Mouse (Mus musculus) midbrain, embryonic 10.5 days (tissue): Measurements from ENCODE around the gene Gtf2h2. TPM values are rescaled to one million over a fixed set of nuclear protein-coding genes. Genes with fewer than 3 reads are reported as not detected.
"Not testable (repeated sequence)": the region's sequence is repeated elsewhere in the genome, so short reads cannot be mapped to it uniquely, and the experiment has no call there.

Source experiments
- DNase-seq: peaks from one replicate; pipeline ENCODE4 v3.0.0-alpha.2; 2017; ENCODE audit warnings: low spot score
- H3K27ac ChIP-seq: fragments of 300-500 bp; sonication (generic); replicated peaks from 2 replicates; pipeline ENCODE4 v1.5.1; 2016; ENCODE audit warnings: mild to moderate bottlenecking
- H3K27me3 ChIP-seq: fragments of 300-500 bp; sonication (generic); 2 replicates; pipeline ENCODE4 v1.6.1; 2016; ENCODE audit warnings: low read depth, mild to moderate bottlenecking; ENCODE audit not compliant: poor library complexity, severe bottlenecking
- H3K36me3 ChIP-seq: fragments of 300-500 bp; sonication (generic); 2 replicates; pipeline ENCODE4 v1.6.1; 2016; ENCODE audit warnings: mild to moderate bottlenecking, moderate library complexity
- H3K4me1 ChIP-seq: fragments of 300-500 bp; sonication (generic); 2 replicates; pipeline ENCODE4 v1.6.1; 2016
- H3K4me3 ChIP-seq: fragments of 300-500 bp; sonication (generic); 2 replicates; pipeline ENCODE4 v1.5.1; 2016; ENCODE audit warnings: mild to moderate bottlenecking, moderate library complexity
- H3K9me3 ChIP-seq: fragments of 300-500 bp; sonication (generic); replicated peaks from 2 replicates; pipeline ENCODE4 v1.6.1; 2016; ENCODE audit warnings: mild to moderate bottlenecking
- WGBS: fragments of 180-500 bp; shearing (Covaris S2); methylation state at CpG from one replicate; pipeline ENCODE4 v1.1.7; 2016; 5-methylcytosine and 5-hydroxymethylcytosine counted together
- polyA plus RNA-seq: library from polyadenylated mRNA; unstranded; fragments of >200 nt; fragmentation: Nextera tagmentation; extraction: Ambion mirVana; gene quantifications from 2 replicates; pipeline ENCODE4 v1.2.1, GENCODE M21; 2016

The Gtf2h2 gene
- polyA plus RNA-seq, 1 experiment from 2014 or later: 90.5 TPM

DNA sequence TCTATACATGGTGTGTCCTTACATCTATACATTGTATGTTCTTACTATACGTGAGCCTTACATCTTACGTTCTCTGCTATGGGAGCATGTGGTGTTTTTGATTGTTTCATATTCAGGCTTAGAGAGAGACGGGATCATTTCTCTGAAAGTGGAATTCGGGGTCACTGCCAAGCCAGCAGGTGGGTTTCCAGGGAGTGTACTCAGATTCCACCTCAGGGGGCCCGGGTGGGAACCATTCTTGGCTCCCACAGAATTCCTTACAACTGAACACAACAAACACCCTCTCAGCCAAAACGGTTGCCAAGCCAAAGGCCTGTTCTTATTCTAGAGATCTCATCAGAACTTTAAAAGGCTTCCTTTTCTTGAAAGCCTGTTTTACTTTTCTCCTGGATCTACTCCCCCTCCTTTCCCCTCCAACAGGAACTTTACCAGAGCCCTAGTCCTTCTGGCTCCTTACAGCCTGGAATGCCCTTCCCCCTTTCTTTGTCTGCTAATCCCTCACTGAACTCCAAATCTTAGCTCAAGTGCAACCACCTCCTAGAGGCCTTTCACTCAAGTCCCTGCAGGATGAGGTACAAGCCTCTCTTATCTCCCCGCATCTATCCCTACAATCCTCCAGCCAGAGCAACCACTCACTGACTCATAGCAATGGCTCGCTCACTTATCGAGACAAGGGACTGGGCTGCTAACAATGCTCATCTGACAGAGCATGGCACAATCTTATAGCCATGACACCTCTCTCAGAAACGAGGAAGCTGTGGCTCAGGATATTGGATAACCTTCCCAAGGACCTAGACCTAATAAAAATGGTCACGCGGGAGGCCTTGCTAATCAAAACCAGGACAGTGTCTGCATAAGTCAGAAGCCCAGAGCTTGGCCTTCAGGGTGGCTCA lies 24.1 kb upstream of the Gtf2h2 start:
- no peaks in the 10 kb centered on the region for H3K27me3 ChIP-seq
- WGBS: 52% methylated on average over 12 of the region's 12 CpGs
- H3K27ac ChIP-seq: peak overlapping the region; percentile 74

DNA sequence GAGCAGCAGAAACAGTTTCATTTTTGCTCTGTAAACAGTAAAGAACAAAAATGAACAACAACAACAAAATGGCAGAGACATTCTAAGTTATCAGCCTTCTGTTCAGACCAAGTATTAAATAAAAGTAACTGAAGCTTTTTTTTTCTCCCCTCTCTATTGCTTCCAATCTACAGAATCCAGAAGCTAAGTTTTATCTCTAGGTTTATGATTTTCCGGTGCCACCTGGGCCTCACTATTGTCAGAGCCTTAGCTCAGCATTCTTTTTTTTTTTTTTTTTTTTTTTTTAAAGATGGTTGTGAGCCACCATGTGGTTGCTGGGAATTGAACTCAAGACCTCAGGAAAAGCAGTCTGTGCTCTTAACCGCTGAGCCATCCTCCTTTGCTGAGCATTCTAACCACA lies 20.4 kb upstream of the Gtf2h2 start:
- Histone ChIP-seq H3K4me3 (no peak overlapping the region), H3K27me3 (no peaks in the 10 kb centered on the region), H3K9me3 (no peaks in the 10 kb centered on the region), H3K4me1 (peaks cover 14% of the 10 kb centered on the region), H3K27ac (no peak overlapping the region), H3K36me3 (no peaks in the 10 kb centered on the region)
- DNase-seq: no peak
- WGBS: 89% methylated on average over 2 of the region's 2 CpGs

More for the DNA sequence above, 24.1 kb upstream of the Gtf2h2 start:
- Histone ChIP-seq H3K9me3 (no peaks in the 10 kb centered on the region), H3K36me3 (no peaks in the 10 kb centered on the region), H3K4me3 (no peak overlapping the region), H3K4me1 (peaks cover 11% of the 10 kb centered on the region)
- peak; percentile 37 for DNase-seq

DNA sequence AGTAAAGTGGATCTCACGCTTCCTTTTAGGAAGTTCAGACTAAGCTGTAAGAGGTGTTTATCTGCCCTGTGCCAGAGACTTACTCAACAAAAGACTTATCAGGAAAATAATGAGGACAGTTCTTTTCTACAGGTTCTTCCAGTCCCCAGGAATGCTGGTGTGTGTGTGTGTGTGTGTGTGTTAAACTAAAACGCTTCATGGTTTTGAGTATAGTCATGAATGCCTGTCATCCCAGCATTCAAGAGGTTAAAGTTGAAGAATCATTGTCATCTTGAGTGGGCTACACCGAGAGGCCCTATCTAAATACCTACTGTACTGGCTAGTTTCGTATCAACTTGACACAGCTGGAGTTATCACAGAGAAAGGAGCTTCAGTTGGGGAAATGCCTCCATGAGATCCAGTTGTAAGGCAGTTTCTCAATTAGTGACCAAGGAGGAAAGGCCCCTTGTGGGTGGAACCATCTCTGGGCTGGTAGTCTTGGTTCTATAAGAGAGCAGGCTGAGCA lies 19.5 kb upstream of the Gtf2h2 start:
- Histone ChIP-seq H3K4me3 (no peak overlapping the region), H3K27me3 (no peaks in the 10 kb centered on the region), H3K9me3 (no peaks in the 10 kb centered on the region), H3K27ac (no peak overlapping the region), H3K4me1 (peaks cover 14% of the 10 kb centered on the region), H3K36me3 (no peaks in the 10 kb centered on the region)
- DNase-seq: no peak
- WGBS: 84% methylated on average over 4 of the region's 4 CpGs

DNA sequence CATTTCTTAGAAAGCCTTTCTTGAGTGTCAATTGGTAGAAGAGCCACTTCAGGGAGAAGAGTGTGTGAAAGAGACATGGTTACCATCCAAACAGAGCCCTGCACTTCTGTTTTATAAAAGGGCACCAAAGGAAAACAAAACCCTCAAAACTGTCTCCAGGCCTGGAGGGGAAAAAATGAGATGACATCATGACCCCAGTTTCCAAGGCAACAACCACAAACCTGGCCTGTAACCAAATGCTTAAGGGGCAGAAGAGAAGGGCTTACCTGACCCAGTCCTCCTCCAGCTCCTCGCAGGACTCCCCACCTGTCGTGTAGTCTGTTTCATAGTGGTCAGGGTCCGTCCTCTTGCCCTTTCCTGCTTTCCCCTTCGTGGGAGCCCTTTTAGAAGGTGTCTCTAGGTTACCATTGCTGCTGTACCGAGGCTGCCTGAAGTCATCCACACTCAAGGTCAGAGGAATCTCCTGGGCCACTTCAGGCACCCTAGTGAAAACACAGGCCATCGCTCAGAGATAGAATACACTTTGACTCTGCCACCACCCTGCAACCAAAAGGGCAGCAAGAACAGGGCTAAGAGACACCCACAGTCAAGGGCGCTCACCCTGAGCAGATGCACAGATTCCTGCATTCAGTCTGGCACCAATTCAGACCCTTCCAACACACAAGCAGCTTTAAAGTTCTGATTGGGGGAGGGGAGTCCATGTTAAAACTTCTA lies 18.9 kb upstream of the Gtf2h2 start:
- Histone ChIP-seq H3K4me3 (no peak overlapping the region), H3K27me3 (no peaks in the 10 kb centered on the region), H3K4me1 (peaks cover 7% of the 10 kb centered on the region), H3K36me3 (no peaks in the 10 kb centered on the region), H3K9me3 (no peaks in the 10 kb centered on the region), H3K27ac (no peak overlapping the region)
- DNase-seq: no peak
- 82% methylated on average over 7 of the region's 7 CpGs for WGBS

DNA sequence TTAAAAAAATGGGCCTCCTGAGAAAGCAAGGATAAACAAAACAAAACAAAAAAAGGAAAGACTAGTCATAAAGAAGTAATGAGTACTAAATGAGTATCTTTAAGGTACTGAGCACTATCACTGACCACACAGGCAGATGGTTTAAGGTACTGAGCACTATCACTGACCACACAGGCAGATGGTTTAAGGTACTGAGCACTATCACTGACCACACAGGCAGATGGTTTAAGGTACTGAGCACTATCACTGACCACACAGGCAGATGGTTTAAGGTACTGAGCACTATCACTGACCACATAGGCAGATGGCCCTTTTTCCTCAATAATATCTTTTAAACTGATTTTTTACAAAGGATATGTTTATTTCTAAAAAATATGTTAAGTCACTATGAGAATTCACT lies 7.2 kb upstream of the Gtf2h2 start:
- not testable (repeated sequence) for H3K27ac ChIP-seq, H3K4me3 ChIP-seq, H3K27me3 ChIP-seq, DNase-seq, H3K36me3 ChIP-seq, H3K4me1 ChIP-seq, H3K9me3 ChIP-seq

DNA sequence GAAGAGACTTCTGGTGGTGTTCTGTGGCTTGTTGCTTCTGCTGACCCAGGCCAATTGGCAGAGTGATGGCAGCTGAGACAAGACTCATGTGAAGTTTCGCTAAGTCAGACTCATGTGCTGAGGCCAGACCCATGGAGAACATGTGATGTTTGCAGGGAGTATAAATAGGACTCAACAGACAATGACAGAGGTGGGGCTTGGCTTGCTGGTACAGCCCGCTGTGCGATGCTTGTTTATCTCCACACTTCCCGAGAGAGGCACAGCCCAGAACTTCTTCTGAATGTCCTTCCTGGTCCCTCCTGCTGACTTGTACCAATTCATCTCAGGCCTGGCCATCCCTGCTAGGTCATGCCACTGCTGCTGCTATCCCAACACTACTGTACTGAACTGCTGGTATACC lies 3.0 kb upstream of the Gtf2h2 start:
- Histone ChIP-seq H3K9me3 (no peaks in the 10 kb centered on the region), H3K36me3 (no peaks in the 10 kb centered on the region), H3K27ac (no peak overlapping the region), H3K27me3 (no peaks in the 10 kb centered on the region), H3K4me3 (no peak overlapping the region), H3K4me1 (peaks cover 16% of the 10 kb centered on the region)
- no peak for DNase-seq
- WGBS: 90% methylated on average over 4 of the region's 4 CpGs

DNA sequence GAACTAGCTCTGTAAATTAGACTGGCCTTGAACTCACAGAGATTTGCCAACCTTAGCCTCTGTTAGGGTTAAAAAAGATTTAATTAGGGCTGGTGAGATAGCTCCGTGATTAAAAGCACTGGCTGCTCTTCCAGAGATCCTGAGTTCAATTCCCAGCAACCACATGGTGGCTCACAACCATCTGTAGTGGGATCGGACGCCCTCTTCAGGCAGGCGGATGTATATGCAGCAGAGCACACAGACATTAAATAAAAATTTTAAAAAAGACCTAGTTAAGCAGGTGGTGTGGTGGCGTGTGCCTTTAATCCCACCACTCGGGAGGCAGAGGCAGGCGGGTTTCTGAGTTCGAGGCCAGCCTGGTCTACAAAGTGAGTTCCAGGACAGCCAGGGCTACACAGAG lies 2.0 kb upstream of the Gtf2h2 start:
- peaks cover 16% of the 10 kb centered on the region for H3K4me1 ChIP-seq
- not testable (repeated sequence) for H3K36me3 ChIP-seq, H3K27me3 ChIP-seq, H3K27ac ChIP-seq, DNase-seq, H3K9me3 ChIP-seq, H3K4me3 ChIP-seq
- WGBS: 60% methylated on average over 8 of the region's 8 CpGs

DNA sequence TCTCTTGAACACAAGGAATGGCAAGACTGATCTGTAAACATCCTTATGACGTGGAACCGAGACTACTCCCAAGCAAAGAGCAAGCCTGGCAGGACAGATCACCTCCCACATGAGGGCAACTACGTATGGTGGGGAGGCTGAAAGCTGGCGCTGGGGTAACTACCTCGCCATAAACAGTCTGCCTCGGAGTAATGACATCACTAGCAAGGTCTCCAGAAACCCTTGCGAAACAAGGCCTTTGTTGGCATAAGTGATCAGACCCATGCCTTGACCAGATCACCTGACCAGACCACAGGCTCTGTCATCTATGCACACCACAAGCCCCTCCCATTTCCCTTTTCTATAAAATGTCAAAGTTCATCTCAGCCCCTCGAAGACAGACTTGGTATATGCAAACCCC lies 934 bp upstream of the Gtf2h2 start:
- Histone ChIP-seq H3K36me3 (peaks cover 16% of the 10 kb centered on the region), H3K4me3 (no peak overlapping the region), H3K27me3 (no peaks in the 10 kb centered on the region), H3K9me3 (no peaks in the 10 kb centered on the region), H3K4me1 (peaks cover 16% of the 10 kb centered on the region), H3K27ac (no peak overlapping the region)
- no peak for DNase-seq
- WGBS: 83% methylated on average over 8 of the region's 8 CpGs

DNA sequence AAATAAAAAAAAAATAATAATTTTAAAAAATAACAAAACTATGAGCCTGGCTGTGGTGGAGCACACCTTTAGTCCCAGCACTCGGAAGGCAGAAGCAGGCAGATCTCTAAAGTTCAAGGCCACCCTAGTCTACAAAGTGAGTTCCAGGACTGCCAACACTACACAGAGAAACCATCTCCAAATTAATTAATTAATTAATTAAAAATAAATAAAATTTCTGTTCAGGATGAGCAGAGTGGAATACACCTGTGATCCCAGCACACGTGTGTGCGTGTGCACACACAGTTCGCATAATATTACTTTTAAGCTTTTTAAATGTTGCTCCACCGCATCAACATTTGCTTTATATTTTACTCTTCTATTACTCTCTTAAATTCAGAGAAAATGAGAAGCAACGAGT lies 756 bp downstream of the Gtf2h2 start:
- WGBS: 17% methylated on average over 6 of the region's 6 CpGs
- Histone ChIP-seq H3K4me1 (peaks cover 16% of the 10 kb centered on the region), H3K27ac (peak overlapping the region; percentile 94)

DNA sequence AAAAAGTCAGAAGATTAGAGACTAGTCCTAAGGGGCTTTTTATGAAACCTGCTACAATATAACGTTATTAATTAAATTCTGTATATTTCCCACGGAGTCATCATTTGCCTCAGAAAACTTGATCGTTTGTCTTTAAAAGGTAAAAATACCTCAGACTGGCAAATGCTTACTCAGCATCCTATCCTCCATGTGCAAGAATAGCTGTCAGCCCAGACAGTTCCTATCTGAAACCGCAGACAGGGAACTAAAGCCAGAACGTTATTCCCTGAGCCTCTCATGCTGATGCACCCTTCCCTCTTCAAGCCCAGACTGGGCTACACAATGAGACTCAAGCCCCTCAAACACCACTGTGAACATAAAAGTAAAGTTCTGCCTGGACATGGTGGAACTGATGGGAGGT lies 2.0 kb downstream of the Gtf2h2 start:
- no peaks in the 10 kb centered on the region for H3K27me3 ChIP-seq
- H3K9me3 ChIP-seq: no peaks in the 10 kb centered on the region
- H3K4me1 ChIP-seq: peaks cover 16% of the 10 kb centered on the region
- H3K36me3 ChIP-seq: peaks cover 43% of the 10 kb centered on the region
- no peak for DNase-seq
- H3K27ac ChIP-seq: no peak overlapping the region
- no peak overlapping the region for H3K4me3 ChIP-seq
- 93% methylated on average over 5 of the region's 5 CpGs for WGBS

More for the DNA sequence above, 756 bp downstream of the Gtf2h2 start:
- H3K27me3 ChIP-seq: no peaks in the 10 kb centered on the region
- H3K36me3 ChIP-seq: peaks cover 33% of the 10 kb centered on the region
- H3K9me3 ChIP-seq: no peaks in the 10 kb centered on the region
- H3K4me3 ChIP-seq: peak overlapping the region; percentile 94
- DNase-seq: no peak

DNA sequence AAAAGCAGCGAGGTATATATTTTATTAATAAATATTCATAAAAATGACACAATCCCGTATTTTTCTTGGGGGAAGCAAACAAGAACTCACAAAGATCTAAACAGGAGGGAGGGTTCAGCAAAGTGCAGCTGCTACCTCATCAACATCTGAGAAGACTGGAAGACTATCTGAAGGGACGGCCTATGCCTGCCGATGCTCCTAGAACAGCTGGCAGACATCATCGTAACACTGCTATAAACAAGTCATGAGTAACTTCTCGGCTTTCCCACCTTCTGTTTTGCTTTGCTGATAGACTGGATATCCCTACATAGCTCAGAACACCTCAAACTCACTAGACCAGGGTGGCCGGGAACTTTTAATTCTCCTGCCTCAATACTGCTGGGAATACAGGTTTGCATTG lies 8.8 kb downstream of the Gtf2h2 start:
- no peak for DNase-seq
- peaks cover 95% of the 10 kb centered on the region for H3K36me3 ChIP-seq
- no peak overlapping the region for H3K4me3 ChIP-seq
- no peaks in the 10 kb centered on the region for H3K4me1 ChIP-seq
- H3K27me3 ChIP-seq: no peaks in the 10 kb centered on the region
- H3K27ac ChIP-seq: no peak overlapping the region
- no peaks in the 10 kb centered on the region for H3K9me3 ChIP-seq
- WGBS: 92% methylated on average over 7 of the region's 7 CpGs

DNA sequence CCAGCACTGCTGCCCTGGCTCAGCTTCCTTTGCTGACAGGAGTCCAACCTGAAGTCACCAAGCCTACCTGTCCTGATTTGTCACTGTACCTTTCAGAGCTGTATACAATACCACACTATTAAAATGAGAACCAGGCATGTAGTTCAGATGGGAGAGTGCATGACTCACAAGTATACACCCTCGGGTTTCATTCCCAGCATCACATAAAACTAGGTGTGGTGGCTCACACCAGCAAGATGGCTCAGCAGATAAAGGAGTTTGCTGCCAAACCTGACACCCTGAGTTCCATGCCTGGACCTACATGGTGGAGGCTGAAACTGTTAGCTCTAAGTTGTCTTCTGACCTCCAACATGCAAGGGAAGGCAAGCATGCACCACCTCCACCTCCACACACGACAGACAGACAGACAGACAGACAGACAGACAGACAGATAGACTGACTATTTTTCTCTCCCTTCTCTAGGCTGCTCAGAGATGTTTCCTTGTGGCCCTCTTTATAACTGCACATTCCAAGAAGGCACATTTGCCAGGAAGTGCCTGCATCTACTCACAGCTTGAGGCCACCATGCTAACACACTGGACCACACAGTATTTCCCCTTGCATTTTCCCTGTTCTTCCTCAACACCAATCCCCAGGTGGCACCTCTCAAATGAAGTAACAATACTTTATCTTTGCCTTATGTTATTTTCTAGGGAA lies 28.7 kb downstream of the Gtf2h2 start:
- no peaks in the 10 kb centered on the region for H3K4me1 ChIP-seq
- H3K36me3 ChIP-seq: peaks cover 76% of the 10 kb centered on the region
- no peaks in the 10 kb centered on the region for H3K27me3 ChIP-seq
- DNase-seq: no peak
- no peak overlapping the region for H3K27ac ChIP-seq
- WGBS: 96% methylated on average over 2 of the region's 2 CpGs
- no peak overlapping the region for H3K4me3 ChIP-seq
- no peaks in the 10 kb centered on the region; the same call in 1 of the 2 replicates for H3K9me3 ChIP-seq
